Mouse (Mus musculus): Measurements from ENCODE around the gene Mipep. TPM values are rescaled to one million over a fixed set of nuclear protein-coding genes. Genes with fewer than 3 reads are reported as not detected.

The Mipep gene
- total RNA-seq, 2 experiments from 2014 or later, result 20.6 to 24.2 TPM

DNA sequence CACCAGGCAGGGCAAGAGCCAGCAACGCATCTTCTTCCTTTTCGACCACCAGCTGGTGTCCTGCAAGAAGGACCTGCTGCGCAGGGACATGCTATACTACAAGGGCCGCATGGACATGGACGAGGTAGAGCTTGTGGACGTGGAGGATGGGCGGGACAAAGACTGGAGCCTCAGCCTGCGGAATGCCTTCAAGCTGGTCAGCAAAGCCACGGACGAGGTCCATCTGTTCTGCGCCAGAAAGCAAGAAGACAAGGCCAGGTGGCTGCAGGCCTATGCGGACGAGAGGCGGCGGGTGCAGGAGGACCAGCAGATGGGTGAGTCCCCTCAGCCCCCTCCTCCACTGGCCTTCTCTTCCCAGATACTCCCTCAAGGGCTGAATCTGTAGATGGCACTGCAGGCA lies 28.1 kb upstream of the Mipep start:
- no peak for ATAC-seq (replicated peaks; ENCODE audit: poor library complexity)

DNA sequence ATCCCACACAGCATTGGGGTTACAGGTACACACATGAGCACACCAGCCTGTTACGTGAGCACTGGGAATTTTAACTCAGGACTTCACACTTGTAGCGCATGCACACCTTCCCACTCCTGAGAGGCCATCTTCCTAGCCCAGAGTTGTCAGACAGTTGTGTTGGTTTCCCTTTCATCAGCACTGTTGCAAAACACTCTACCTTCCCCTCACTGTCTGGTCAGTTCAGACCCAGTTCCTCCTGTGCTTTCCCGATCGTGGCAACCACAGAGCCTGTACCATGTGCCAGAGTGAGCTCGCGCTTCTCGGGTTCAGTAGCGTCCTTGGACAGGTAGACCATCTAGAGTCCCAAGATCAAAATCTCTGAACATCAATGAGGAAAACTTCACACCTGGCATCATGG lies 27.1 kb upstream of the Mipep start:
- peak; percentile 90 for ATAC-seq (replicated peaks; ENCODE audit: poor library complexity)

DNA sequence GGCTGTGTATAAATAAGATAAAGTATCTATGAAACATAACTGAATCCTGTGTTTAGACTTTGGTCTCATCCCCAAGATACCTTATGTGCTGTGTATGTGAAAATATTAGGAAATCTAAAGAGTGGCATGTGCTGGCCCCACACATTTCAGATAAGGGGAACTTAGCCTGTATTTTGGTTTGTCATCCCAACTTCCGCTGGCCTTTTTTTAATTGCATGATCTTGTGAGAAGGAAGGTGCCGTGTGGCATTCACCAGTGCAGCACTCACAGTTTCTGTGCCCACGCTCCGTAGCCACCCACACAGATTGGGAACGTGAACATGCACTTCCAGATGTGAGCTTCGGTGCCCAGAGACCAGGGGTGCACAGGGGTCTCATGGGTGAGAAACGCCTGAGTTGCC lies 26.7 kb upstream of the Mipep start:
- ATAC-seq (replicated peaks; ENCODE audit: poor library complexity), result peak; percentile 65

DNA sequence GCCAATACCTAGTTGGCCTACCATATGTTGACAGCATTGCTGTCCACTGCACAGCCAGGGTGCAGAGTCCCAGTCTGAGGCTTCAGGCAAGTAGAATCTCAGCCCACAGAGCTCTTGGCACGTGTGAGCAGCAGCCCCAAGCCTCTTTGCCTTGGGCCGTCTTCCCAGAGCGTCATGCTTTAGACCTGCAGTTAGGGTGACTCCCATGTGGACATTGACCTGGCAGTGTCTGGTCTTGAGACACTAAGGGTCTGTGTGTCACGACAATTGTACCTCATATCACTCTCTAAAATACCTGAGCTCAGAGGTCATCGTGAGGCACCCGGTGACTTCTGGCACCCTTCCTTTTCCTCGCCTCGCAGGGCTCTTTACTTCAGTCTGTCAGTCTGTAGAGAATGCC lies 25.3 kb upstream of the Mipep start:
- no peak for ATAC-seq (replicated peaks; ENCODE audit: poor library complexity)

DNA sequence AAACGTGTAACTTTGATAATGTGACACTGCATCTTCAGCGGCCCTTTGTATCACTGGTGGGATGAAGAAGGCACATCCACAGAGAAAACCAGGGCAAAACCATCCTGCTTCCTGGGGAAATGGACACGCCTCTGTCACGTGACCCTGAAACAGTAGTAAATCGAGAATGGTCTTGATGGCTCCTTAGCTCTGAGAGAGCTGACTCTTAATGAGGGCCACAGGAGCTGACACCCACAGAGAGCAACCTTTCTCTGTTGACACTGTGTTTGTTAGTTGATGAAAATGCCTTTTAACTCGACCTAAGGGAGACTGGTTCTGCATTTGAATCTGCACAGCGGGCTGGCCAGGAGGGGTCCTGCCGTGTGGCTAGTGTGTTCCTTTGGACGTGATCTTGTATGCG lies 22.6 kb upstream of the Mipep start:
- no peak for ATAC-seq (replicated peaks; ENCODE audit: poor library complexity)

DNA sequence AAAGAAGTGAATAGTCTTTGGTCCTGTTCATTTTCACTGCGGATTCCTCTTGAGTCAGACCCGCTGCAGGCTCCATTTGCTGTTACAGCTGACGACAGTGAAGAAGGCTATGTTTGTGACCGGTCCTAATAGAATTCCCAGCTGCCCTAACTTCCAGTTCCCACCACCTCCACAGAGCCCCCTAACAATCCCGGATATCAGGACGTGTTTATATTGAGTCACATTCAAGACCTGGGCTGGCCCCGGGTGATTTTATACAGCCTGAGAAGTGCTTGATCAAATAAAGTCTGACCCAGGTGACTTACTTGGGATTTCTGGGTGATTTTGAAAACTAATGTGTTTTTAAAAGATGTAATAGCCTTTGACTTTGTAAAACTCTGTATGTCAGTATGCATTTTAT lies 21.6 kb upstream of the Mipep start:
- no peak for ATAC-seq (replicated peaks; ENCODE audit: poor library complexity)

DNA sequence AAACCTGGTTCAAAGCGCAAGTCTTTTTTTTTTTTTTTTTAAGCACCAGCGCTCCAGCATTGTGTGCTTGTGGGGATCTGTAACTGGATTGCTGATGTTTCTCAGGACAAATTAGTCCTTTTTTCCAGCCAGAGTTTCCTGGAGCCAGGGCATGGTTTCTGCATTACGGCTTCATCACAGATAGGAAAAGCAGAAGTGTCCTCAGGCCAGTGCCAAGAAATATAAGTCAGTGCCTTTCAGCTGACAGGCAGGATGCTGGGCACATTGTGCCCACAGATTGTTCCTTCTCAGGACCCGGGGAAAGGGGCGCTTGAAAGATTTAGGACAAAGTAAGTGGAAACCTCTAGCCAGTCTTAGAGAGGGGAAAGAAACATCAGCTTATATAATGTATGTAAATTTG lies 20.6 kb upstream of the Mipep start:
- peak; percentile 65 for ATAC-seq (replicated peaks; ENCODE audit: poor library complexity)

DNA sequence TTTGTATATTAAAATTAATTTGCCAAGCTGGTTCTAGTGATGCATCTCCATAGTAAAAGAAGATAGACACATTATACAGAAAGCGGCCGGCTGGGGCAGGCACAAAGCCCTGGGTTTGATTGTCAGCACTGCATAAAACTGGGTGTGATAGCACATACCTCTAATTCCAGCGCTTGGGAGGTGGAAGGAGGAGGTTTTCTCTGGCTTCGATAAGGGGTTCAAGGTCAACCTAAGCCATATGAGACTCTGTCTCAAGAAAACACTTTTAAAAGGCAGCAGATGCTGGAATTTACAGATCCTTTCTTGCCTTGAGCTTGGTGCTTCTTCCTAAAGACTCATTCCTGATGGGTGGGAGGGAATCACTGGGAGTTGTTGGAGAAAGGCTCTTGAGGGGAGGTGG lies 19.8 kb upstream of the Mipep start:
- no peak for ATAC-seq (replicated peaks; ENCODE audit: poor library complexity)

DNA sequence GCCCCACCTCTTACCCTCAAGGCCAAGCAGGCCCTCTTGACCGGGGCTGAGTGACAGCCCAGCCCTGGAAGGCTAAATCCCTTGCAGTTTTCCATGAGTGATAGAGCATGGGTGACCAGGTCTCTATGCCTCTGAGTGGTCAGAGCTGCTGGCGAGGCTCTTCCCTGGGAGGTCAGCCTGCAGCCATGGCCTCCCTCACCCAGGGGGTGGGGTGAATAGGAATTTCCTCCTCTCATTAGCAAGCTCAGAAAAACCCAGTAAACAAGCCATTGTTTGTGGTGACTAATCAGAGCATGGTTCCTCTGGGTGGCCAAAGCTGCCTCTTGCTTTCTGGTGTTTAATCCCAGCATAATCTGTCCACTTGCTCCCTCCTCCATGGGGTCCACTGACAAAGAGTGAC lies 19.3 kb upstream of the Mipep start:
- ATAC-seq (replicated peaks; ENCODE audit: poor library complexity), result no peak

DNA sequence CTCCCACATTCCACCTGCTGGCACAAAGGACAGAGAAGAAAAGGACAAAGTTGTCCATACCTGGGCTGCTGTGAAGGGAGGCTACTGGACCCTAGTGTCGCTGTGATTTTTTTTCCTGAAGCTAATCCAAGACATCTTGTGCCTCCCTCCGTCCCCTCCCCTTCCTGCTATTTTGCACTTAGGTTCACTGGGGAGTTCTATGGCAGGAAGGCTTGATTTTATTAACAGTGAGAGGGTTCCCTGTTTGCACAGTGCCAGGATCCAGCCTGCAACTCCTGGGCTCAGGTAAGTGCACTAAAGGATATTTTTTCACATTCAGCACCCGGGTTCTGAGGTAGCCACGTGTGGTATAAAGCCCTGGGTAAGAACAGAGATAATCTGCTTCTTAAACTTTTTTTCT lies 16.5 kb upstream of the Mipep start, which contains the start of gene C1qtnf9:
Gene C1qtnf9, plus strand, starts transcription at position 251 of the 400 bp plus-strand sequence.
- ATAC-seq (replicated peaks; ENCODE audit: poor library complexity), result no peak

DNA sequence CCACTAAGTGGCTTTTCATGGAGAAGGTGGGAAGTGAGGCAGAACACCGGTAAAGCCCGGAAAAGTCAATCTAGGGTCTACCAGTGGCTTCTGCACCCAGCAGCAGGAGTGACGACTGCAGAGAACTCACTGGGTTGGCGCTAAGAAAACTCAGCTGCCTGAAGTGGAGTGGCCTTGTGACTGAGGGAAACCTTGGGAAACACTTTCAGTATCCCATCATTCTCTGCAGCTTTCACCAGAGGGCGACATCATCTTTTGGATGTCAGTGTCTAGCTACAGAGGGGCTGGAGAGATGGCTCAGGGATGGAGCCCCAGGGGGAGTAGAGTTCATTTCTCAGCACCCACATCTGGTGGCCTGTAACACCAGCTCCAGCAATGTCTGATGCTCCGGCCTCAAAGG lies 15.0 kb upstream of the Mipep start:
- ATAC-seq (replicated peaks; ENCODE audit: poor library complexity), result no peak

DNA sequence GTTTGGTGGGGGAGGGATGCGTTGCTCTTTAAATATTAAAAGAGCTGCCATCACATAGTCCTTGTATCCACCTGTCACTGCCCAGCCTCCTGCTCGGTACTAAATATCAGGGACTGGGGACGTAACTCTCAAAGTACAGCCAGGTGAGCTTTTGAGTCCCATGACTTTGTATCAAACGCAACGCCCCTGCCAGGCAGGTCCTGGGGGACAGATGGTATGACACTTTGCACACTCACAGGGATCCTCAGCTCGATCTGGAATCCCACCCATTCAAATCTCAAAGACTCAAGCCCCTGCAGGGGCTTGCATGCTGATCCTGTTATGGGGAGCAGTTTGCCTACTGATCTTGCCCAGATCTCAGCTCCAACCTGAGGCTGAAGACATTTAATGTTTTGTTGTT lies 13.8 kb upstream of the Mipep start:
- ATAC-seq (replicated peaks; ENCODE audit: poor library complexity), result no peak

DNA sequence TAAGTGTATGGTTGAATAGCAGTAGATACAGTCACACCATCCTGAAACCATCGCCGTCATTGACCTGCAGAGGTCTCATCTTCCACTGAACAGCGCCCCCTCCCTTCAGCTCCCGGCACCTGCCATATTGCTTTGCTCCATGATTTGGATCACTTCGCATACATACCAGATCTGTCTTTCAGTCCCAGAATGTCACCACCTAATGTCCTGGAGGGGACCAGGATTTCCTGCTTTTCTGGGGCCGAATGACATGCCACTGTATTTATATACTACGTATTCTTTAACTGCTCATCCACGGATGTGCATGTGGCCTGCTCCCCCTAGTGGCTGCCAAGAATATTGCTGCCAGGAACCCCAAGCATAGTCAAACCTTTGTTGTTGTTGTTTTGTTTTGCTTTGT lies 13.3 kb upstream of the Mipep start:
- peak; percentile 96 for ATAC-seq (replicated peaks; ENCODE audit: poor library complexity)

DNA sequence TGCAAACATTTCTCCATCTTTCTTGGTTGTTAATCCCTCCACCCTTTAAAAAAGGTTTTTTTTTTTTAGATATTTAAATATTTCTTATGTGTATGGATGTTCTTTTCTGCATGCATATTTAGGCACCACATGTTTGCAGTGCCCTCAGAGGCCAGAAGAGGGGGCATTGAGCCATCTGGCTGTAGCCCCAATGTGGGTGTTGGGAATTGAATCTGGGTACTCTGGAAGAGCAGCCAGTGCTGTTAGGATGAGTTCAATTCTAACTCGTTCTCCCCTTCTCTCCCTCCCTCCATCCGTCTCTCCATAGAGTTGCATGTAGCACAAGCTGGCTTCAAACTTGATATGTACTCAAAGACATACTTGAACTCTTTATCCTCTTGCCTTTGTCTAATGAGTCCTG lies 10.9 kb upstream of the Mipep start:
- no peak for ATAC-seq (replicated peaks; ENCODE audit: poor library complexity)

DNA sequence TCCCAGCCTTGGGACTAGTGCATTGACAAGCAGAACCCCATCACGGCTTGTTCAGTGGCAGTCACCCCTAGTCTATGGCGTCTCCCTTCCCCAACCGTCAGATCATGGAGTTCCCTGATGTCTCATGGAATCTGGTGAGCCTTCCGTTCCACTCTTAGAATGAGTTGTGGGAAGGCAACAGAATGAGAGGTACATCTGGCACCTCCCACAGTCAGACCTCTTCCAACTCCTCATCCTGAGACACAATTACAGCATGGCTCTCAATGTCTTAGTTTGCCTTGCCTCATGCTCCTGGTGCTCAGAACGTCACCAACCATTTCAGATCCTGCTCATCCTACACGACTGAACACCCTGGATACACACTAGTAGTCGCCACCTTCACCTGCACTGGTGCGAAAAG lies 7.9 kb upstream of the Mipep start:
- no peak for ATAC-seq (replicated peaks; ENCODE audit: poor library complexity)

DNA sequence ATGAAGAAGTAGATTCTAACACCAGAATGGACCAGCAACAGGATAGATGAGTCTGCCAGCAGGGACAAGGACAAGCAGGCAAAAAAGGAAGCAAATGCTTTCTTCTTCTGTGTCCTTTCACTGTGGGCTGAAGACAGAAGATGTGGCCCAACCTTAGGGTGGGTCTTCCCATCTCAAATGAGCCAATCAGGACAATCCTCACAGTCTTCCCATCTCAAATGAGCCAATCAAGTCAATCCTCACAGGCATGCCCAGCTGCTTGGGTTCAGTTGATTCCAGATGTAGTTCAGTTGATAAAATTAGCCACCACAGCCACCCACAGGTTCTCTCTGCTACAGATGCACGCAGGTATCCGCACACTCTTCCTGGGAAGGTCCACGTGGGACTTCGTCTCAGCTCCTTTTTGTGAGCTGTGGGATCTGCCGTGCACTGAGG lies 6.9 kb upstream of the Mipep start:
- peak; percentile 89 for ATAC-seq (replicated peaks; ENCODE audit: poor library complexity)

DNA sequence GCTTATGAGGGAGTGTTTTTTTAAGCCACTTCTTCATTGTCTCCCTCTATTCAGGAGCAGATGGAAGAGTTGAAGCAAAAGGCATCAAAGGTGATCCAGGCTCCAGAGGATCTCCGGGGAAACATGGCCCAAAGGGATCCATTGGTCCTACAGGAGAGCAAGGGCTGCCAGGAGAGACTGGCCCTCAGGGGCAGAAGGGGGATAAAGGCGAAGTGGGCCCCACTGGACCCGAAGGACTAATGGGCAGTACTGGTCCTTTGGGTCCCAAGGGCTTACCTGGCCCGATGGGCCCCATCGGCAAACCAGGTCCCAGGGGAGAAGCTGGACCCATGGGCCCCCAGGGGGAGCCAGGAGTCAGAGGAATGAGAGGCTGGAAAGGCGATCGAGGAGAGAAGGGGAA lies 5.2 kb upstream of the Mipep start:
- no peak for ATAC-seq (replicated peaks; ENCODE audit: poor library complexity)

DNA sequence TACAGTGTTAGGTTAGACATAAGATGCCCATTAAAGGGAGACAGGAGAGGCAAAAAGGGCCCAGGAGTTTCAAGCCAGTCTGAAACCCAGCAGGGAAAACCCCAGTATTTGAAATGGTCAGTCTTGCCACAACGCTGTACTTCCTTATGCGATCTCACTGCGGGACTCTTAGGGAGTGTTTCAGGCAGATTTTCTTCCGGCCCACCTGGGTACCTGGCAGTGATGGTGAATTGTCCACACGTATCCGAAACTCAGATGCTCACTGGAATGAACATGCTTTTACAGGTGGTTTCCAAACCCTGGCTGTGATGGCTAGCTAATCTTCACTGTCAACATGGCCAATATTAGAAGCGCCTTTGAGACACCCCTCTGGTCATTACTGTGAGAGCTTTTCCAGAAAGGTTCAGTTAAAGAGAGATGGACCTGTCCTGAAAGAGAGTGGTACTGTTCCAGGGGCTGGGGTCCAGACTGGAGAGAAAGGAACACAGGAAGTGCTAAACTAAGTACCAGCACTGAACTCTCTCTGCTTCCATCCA lies 2.2 kb upstream of the Mipep start:
- no peak for ATAC-seq (replicated peaks; ENCODE audit: poor library complexity)

DNA sequence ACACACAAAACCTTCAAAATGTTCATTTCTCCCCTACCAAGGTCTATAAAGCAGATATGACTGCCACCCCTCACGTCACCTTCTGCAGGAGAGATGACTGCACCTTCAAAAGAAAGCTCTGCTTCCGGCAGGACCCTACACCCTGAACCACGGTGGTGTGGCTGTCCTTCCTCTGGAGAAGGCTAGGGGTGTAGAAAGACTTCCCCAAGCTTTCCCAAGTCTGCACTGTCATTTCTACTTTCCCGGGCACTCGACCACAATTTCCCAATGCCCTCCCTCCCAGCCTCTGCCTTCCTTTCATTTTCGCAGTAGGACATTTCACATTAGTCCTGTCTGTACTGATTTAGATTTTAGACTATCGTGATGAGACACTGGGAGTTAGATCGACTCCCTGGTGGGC lies 1.2 kb upstream of the Mipep start:
- ATAC-seq (replicated peaks; ENCODE audit: poor library complexity), result peak; percentile 47

DNA sequence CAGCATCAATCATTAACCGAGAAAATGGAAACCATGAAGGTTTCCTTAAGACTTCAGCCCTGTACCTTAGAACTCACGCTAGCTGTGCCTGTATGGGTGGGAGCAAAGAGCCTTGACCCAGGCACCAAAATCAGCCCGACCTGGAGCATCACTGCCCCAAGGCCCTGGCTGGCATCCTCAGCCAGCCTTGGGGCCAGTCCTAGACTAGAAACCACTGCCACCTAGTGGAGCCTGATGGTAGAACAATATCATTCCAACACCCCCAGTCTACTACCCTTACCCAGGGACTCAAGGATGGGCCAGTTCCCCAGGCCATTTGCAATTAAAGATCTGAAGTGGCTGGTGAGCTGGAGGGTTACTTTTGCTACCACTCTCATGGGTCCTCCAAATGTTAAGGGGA lies 5.7 kb downstream of the Mipep start:
- peak; percentile 97 for ATAC-seq (replicated peaks; ENCODE audit: poor library complexity)

DNA sequence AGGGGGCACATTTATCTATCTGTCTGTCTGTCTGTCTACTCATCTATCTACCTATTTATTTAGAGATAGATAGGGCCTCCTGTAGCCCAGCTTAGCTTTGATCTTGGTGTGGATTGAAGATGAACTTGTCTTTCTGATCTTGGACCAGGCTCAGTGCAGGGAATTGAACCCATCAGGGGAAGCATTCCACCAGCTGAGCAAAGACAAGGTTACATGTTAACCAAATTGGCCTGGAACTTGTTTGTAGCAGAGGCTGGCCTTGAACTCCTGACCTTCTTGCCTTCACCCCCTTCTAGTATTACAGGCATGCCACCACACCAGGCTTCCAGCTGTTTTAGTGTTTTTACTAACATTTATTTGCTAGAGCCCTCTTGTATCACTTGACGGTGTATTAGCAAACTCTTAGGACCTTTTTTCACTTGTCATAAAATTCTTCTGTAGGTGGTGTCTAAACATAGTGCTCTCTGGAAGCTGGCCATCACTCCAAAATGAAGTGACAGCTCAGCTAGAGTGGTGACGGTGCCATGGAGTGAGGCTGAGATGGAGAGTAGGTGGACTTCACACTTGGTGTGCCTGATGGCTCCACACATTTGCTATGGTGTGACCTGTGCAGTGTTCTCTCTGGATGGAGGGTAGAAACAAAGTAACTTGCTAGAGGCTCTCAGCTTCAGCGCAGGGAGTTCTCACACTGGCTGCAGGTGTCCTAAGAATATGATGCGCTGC lies 12.4 kb downstream of the Mipep start:
- ATAC-seq (replicated peaks; ENCODE audit: poor library complexity), result no peak

DNA sequence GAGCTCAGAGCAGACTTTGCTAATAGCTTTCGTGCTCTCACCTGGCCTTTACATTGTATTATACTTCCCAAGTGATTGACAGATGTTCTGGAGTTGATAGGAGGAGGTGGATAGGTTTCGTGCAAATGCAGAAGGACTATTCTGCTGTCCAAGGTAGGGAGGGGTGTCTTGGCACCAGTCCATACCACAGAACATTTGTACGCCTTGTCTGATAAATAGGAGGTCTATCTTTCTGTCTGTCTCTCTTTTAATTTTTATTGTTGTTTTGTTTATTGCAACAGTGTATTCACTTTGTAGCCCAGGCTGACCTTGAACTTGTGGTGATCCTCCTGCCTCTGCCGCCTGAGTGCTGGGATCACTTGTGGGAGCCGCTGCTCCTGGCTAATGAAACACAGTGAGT lies 13.2 kb downstream of the Mipep start:
- peak; percentile 42; the same call in 1 of the 2 replicates for ATAC-seq (replicated peaks; ENCODE audit: poor library complexity)

DNA sequence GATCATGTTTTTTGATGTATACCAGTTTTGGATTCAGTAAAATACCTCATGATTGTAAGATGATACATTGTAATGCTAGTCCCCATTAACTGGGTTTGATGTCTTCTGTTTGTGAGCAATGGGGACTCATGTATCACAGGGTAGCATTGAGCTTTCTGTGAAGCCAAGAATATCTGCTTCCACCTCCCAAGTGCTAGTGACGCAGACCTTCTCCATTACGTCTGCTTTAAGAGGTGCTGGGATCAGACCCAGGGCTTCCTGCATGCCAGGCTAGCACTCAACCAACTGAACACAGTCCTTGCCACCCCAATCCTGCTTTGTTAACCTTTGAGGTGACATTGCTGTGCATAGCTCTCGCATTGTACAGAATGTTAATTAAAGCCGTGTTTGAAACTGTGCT lies 14.3 kb downstream of the Mipep start:
- ATAC-seq (replicated peaks; ENCODE audit: poor library complexity), result no peak

All from megakaryocyte progenitor cell, adult 5-6 weeks (primary cell).